In the genomic region with DNA sequence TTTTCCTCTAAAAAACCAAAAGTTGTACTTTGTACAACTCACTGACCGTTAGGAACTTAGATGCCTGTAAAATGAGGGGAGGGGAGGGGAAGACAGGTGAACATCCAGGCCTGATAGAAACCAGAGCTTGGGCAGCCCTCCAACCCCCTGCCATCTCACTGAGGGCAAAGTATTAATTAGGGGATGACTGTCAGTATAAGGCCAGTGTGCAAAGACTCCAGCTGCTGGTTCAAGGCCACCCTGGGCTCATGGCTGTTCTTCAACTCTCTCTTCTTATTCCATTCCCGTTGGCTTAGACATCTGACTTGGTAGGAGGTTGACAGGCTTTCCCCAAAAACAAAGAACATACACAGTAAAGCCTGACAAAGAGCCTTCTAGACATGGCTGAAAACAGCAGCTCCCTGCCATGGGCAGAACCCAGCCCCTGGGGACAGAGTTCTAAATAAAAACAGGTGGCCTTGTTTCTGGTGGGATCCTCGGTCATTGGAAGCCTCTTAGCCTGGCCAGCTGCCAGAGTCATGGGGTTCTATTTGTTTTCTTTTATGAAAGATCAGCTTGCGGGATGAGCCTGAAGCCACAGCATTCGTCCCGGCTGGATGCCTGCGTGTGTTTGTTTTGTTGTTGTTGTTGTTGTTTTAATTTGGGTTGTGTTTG, we compare ENCODE assay signal across 16 mouse cellular contexts. TPM values are rescaled to one million over a fixed set of nuclear protein-coding genes. Genes with fewer than 3 reads are reported as not detected.
DNase-seq lines count a peak whose midpoint lies in the region; ATAC-seq and TF ChIP-seq lines count a peak whose summit lies in the region.
"Had no signal": no experiment of that assay in that cellular context is flagged by ENCODE, and none has a peak within 500 bp of the region (broad histone marks: within the 10 kb centered on the region; RNA-seq: fewer than 3 reads in every experiment).

No protein-coding gene starts in this region.

- 34% methylated on average over 7 of the region's 7 CpGs for whole genome bisulfite sequencing in hindbrain, postnatal 0 days
- WGBS in hindbrain, embryonic 11.5 days: 66% methylated on average over 7 of the region's 7 CpGs
- 74% methylated on average over 7 of the region's 7 CpGs for WGBS in thymus, adult 2 months

- H3K9me3 ChIP-seq in hindbrain, postnatal 0 days (ENCODE audit: low read length): no peaks in the 10 kb centered on the region
- H3K9me3 ChIP-seq in hindbrain, embryonic 11.5 days (ENCODE audit: control insufficient read depth, low read length): no peaks in the 10 kb centered on the region
- H3K9me3 ChIP-seq: hindbrain, embryonic 10.5 days; liver, embryonic 15.5 days had no signal

- H3K27me3 ChIP-seq in hindbrain, postnatal 0 days (ENCODE audit: insufficient read depth, low read length): no peaks in the 10 kb centered on the region; the same call in 1 of the 2 replicates
- peaks cover 17% of the 10 kb centered on the region for H3K27me3 ChIP-seq in hindbrain, embryonic 11.5 days (ENCODE audit: control insufficient read depth, insufficient read depth, low read length)
- H3K27me3 ChIP-seq in thymus, adult 2 months (ENCODE audit: control insufficient read depth, insufficient read depth, low read length): no peaks in the 10 kb centered on the region

- no peak for TF ChIP-seq POLR2A in thymus, adult 2 months (IDR thresholded peaks at IDR 0.05; ENCODE audit: control insufficient read depth, extremely low read depth, insufficient read depth, low read length, poor library complexity)

- no peaks in the 10 kb centered on the region for H3K36me3 ChIP-seq in hindbrain, postnatal 0 days (ENCODE audit: insufficient read depth, low read length)
- H3K36me3 ChIP-seq in hindbrain, embryonic 11.5 days (ENCODE audit: control insufficient read depth, insufficient read depth, low read length): no peaks in the 10 kb centered on the region
- peaks cover 35% of the 10 kb centered on the region for H3K36me3 ChIP-seq in thymus, adult 2 months (ENCODE audit: control insufficient read depth, insufficient read depth, low read length)

- ATAC-seq in hindbrain, postnatal 0 days: peak; percentile 30; the same call in 1 of the 2 replicates
- no peak for ATAC-seq in hindbrain, embryonic 11.5 days (ENCODE audit: low FRiP score)
- ATAC-seq in frontal cortex, adult (ENCODE audit: low TSS enrichment): no peak
- ATAC-seq: lung, postnatal 0 days had no signal

- peak; percentile 26 to 27 for DNase-seq in adrenal gland, postnatal 36 days
- DNase-seq in adrenal gland, postnatal 25 days: no peak
- peak; percentile 38 for DNase-seq in hindbrain, postnatal 0 days (ENCODE audit: low spot score)
- no peak for DNase-seq in hindbrain, embryonic 11.5 days (ENCODE audit: low spot score)
- no peak for DNase-seq in thymus, adult 2 months
- no peak for DNase-seq in thymus, postnatal 0 days (ENCODE audit: low spot score)
- no peak for DNase-seq in embryo, embryonic 9.5 days (ENCODE audit: extremely low spot score)
- DNase-seq: heart, adult 2 months; kidney, adult 18-20 months; kidney, postnatal 14 days; layer of hippocampus, adult 9-11 months; right cerebral cortex, postnatal 14 days had no signal

- no peak overlapping the region for H3K9ac ChIP-seq in hindbrain, postnatal 0 days (replicated peaks; ENCODE audit: low read length)
- H3K9ac ChIP-seq in hindbrain, embryonic 11.5 days (ENCODE audit: low read depth, low read length): no peak overlapping the region
- H3K9ac ChIP-seq: liver, embryonic 15.5 days had no signal

- no peaks in the 10 kb centered on the region for H3K4me1 ChIP-seq in hindbrain, postnatal 0 days (ENCODE audit: insufficient read depth, low read length)
- H3K4me1 ChIP-seq in hindbrain, embryonic 11.5 days (replicated peaks; ENCODE audit: control insufficient read depth, insufficient read depth, low read length): 0 out of 2 replicates have a peak, but pooled peaks cover 2% of the 10 kb centered on the region
- H3K4me1 ChIP-seq in thymus, adult 2 months (replicated peaks; ENCODE audit: control insufficient read depth, insufficient read depth, low read length): peaks cover 62% of the 10 kb centered on the region

- H3K4me2 ChIP-seq in hindbrain, postnatal 0 days (ENCODE audit: low read depth, low read length): no peak overlapping the region
- no peak overlapping the region for H3K4me2 ChIP-seq in hindbrain, embryonic 11.5 days (replicated peaks; ENCODE audit: low read depth, low read length)
- H3K4me2 ChIP-seq: liver, embryonic 15.5 days had no signal

- no peak overlapping the region for H3K4me3 ChIP-seq in hindbrain, postnatal 0 days (ENCODE audit: low read length)
- H3K4me3 ChIP-seq in hindbrain, embryonic 11.5 days (ENCODE audit: low read depth, low read length): no peak overlapping the region
- no peak overlapping the region for H3K4me3 ChIP-seq in thymus, adult 2 months (ENCODE audit: control insufficient read depth, insufficient read depth, low read length)
- H3K4me3 ChIP-seq: heart, adult 2 months; hindbrain, embryonic 10.5 days; liver, embryonic 15.5 days had no signal

- no peak overlapping the region for H3K27ac ChIP-seq in hindbrain, postnatal 0 days
- no peak overlapping the region for H3K27ac ChIP-seq in hindbrain, embryonic 11.5 days (ENCODE audit: low read depth, low read length)
- peak overlapping the region; percentile 12; the same call in 1 of the 2 replicates for H3K27ac ChIP-seq in thymus, adult 2 months (ENCODE audit: control insufficient read depth, insufficient read depth, low read length)
- H3K27ac ChIP-seq: heart, adult 2 months; hindbrain, embryonic 10.5 days; liver, embryonic 15.5 days had no signal

- no peak for TF ChIP-seq CTCF in hindbrain, postnatal 0 days (IDR thresholded peaks at IDR 0.05; ENCODE audit: low read depth)
- no peak for TF ChIP-seq CTCF in thymus, adult 2 months (IDR thresholded peaks at IDR 0.05; ENCODE audit: borderline replicate concordance, control insufficient read depth, extremely low read depth, insufficient read depth, low read length, poor library complexity)

RNA-seq across cellular contexts. Expression of gene Dusp5, which starts 6.0 kb away (rescaled TPM):
- total RNA-seq in adrenal gland, postnatal 36 days (2021): 10 to 100 TPM; 16.1 to 29.8 TPM
- total RNA-seq in adrenal gland, postnatal 25 days (2021): 6.0 and 11.3 TPM in 2 replicates
- total RNA-seq in hindbrain, postnatal 0 days (2014; rRNA removed): 20.3 and 26.0 TPM in 2 replicates
- 9.8 and 12.7 TPM in 2 replicates for polyA plus RNA-seq in hindbrain, postnatal 0 days (2015; fragmentation: Nextera tagmentation; extraction: Ambion mirVana)
- 2.3 and 2.7 TPM in 2 replicates for polyA plus RNA-seq in hindbrain, embryonic 11.5 days (2014; fragmentation: Nextera tagmentation; extraction: Ambion mirVana)
- polyA plus RNA-seq in thymus, adult 2 months (2012; rRNA removed): 46.7 and 57.6 TPM in 2 replicates
- polyA plus RNA-seq in thymus, postnatal 0 days (2015; fragmentation: Nextera tagmentation; extraction: Ambion mirVana): 33.2 and 34.4 TPM in 2 replicates

RNA-seq across cellular contexts. Expression of gene Nutf2-ps1, which starts 54.0 kb away (rescaled TPM):
- 10 to 100 TPM; 74.1 to 79.8 TPM for total RNA-seq in adrenal gland, postnatal 36 days (2021)
- total RNA-seq in adrenal gland, postnatal 25 days (2021): 52.6 and 90.3 TPM in 2 replicates
- 106 and 109 TPM in 2 replicates for total RNA-seq in hindbrain, postnatal 0 days (2014; rRNA removed)
- 177 and 225 TPM in 2 replicates for polyA plus RNA-seq in hindbrain, postnatal 0 days (2015; fragmentation: Nextera tagmentation; extraction: Ambion mirVana)
- 484 and 510 TPM in 2 replicates for polyA plus RNA-seq in hindbrain, embryonic 11.5 days (2014; fragmentation: Nextera tagmentation; extraction: Ambion mirVana)
- polyA plus RNA-seq in thymus, adult 2 months (2012; rRNA removed): 171 and 197 TPM in 2 replicates
- polyA plus RNA-seq in thymus, postnatal 0 days (2015; fragmentation: Nextera tagmentation; extraction: Ambion mirVana): 267 and 304 TPM in 2 replicates

Comparison
In these comparisons a context has a peak if more than half of its experiments do, and no peak if none do; other contexts are left out.
1. DNase-seq: peak in adrenal gland, postnatal 36 days (2 of 2) and hindbrain, postnatal 0 days (single experiment); none in adrenal gland, postnatal 25 days (single experiment), hindbrain, embryonic 11.5 days (single experiment), thymus, adult 2 months (single experiment), thymus, postnatal 0 days (single experiment) and embryo, embryonic 9.5 days (single experiment).